Mouse (Mus musculus) spleen, postnatal 4 days (tissue): Measurements from ENCODE around the gene Ppp4r1.

ENCODE experiments used
- DNase-seq, 2 experiments: peaks; one replicate each; pipeline ENCODE4 v3.0.0; 2022; ENCODE audit warnings: low spot score in 2 of 2

Ppp4r1 gene

DNA sequence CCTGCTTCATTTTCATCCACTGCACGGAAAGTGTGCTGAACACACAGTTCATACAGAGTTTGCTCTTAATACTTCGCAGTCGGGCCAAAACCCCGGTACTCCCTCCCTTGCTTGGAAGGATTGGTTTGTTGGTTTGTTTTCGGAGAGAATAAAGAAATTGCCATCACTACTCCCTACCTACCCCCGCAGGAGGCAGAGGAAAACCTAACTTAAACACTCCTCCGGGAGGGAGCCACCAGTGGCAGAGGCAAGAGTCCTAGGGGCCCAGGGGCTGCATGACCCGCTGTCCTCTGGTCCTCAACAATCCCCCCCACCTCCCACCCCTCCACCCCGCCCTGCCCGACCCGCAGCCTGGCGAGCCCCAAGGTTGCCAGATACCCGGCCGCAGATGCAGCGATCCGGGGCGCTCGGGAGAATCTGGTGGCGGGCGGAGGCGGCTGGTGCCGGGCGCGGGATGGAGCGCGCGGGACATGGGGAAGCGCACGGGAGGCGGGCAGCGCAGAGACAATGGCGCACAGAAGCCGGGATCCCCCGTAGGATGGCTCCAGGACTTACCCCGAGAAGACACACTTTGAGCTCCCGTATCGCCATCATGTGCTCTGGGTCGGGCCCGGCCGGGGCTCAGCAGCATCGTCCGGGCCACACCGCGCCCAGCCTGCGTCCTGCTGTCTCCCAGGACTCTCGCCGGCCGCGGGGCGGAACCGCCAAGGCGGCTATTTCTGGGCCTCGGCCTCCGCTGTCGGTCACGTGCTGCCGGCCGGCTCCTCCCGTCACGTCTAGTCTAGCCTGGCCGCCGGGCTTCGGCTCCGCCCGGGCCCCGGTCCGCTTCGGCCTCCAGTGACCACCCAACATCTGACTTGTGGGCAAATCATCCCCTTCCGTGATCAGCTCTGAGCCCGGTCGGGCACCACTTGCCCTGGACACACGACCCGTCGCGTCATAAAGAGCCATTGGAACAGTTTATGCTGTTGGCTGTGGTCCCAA, 10.1 kb upstream of the Ppp4r1 start, which contains the start of gene Rab31:
TSS of gene Rab31 (minus strand) at position 802 of the 984 bp plus-strand sequence.
- peak; percentile 62 to 81 for DNase-seq

- DNase-seq, result no peak
Observed at GRCm38 (mm10) chr17:65773617-65774016, 8.8 kb upstream of the Ppp4r1 start.

DNA sequence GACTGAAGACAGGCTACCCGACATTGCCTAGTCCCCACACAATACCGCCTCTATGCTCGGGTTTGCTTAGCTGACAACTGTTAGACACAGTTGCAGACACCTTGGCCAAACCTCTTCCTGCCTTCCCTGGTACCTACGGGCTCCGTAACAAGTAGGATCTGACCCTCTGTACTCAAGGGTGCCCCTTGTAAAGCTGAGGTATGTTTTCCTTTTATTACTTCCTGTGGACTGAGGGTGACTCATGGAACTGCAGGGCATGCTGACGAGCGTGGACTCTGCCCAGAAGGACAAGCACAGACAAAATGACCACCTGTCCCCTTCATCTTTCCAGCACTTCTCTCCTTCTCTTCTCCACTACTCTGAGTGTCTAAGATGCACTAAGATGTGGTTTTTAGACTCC, 7.9 kb upstream of the Ppp4r1 start:
- DNase-seq, result no peak

GRCm38 (mm10) chr17:65776228-65776627, 6.1 kb upstream of the Ppp4r1 start:
- DNase-seq, result no peak

GRCm38 (mm10) chr17:65777461-65777860, 4.9 kb upstream of the Ppp4r1 start:
- no peak for DNase-seq

DNA sequence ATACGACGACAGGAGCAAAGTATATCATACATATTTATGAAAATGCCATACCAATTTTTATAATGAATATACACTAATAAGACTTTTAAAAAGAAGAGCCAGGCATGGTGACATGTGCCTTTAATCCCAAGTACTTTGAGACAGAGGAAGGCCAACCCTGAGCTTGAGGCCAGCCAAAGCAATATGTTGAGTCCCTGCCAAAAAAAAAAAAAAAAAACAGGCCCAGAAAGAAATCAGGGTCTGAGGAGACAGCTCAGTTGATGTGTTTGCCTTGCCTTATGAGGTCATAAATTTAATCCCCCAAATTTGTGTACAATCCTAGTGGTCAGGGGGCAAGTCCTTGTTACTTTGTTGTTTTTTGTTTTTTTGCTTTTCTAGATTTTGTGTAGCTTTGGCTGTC, 1.4 kb upstream of the Ppp4r1 start:
- no peak for DNase-seq

DNA sequence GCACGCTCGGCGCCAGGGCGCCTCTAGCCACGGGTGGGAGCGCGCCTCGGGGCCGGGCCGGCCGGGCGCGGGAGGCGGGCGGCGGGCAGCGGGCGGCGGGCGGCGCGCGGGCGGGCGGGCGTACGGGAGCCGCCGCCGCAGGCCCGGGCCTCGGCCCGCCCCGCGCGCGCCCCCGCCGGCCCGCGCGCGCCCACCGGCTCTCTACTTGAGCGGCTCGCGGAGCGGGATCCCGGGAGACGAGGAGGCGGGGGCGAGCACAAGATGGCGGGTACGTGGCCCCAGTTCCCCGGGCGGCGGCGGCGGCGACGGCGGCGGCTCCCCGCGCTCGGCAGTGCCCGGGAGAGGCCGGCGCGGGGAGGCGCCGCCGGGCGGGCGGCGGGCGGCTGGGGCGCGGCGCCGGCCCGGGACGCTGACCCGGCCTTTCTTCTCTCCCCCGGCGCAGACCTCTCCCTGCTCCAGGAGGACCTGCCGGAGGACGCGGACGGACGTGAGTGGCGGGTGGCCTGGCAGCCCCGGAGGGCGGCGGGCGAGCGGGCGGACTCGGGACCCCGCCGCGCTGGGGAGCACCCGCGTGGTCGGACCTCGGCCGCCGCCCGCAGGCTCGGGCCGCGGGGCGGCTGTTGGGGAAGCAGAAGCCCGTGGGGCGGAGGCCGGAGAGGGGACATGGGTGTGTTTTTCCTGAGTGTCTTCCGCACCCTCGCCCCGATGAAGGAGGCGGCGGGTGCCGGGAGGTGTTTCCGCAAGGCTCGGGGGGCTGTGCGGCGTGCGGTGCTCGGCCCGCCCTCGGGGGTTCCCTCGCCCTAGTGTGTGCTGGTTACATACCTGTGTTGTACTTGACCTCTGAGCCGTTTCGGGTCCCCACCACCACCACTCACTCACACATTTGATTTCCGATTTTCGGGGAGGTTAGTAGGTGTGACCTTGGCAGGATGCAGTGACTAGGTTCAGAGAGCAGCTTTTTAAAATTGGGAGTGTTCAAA, 1.1 kb downstream of the Ppp4r1 start:
- peak; percentile 72 to 85 for DNase-seq

DNA sequence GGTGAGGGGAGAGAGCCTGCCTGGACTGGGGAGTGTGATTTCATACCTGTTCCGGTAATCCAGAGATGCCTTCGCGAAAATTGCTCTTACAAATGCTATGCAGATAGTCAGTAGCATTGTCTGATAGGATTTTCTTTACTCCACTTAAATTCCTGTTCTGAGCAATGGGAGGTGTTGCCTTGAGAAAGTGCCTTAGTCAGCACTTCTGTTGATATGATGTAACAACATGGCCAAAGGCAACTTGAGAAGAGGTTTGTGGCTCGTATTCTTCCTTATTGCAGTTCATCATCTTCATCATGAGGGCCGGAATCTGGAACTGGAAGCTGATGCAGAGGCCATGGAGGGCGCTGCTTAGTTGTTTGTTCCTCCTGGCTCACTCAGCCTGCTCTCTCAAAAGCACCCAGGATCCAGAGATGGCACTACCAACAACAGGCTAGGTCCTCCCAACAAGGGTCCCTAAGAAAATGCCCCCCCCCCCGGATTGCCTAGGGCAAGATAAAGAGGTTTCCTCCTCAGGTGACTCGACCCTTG, 2.3 kb downstream of the Ppp4r1 start:
- peak in 1 of 2 experiments; percentile 12 for DNase-seq

- DNase-seq, result peak in 1 of 2 experiments; percentile 10
Observed at GRCm38 (mm10) chr17:65785707-65786106, 3.3 kb downstream of the Ppp4r1 start.

- peak in 1 of 2 experiments; percentile 31 for DNase-seq
Observed at GRCm38 (mm10) chr17:65786225-65786624, 3.9 kb downstream of the Ppp4r1 start.

DNA sequence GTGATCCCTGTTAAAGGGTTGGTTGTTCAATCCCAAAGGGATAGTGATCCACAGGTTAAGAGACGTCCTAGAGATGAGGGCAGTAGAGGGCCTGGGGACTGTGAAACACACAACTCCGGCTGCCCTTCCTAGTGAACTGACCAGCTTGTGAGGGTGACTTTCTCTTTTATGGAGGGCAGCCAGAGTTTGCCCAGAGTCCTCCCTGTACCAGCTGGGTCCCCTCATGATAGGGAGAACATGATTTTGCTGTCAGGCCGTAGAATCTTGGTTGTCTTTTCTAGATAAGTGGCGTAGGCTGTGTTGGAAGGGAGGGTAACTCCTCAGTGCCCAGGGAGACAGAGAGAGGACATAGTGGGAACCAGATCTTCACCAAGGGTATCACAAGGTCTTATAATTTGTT, 4.9 kb downstream of the Ppp4r1 start:
- no peak for DNase-seq

DNA sequence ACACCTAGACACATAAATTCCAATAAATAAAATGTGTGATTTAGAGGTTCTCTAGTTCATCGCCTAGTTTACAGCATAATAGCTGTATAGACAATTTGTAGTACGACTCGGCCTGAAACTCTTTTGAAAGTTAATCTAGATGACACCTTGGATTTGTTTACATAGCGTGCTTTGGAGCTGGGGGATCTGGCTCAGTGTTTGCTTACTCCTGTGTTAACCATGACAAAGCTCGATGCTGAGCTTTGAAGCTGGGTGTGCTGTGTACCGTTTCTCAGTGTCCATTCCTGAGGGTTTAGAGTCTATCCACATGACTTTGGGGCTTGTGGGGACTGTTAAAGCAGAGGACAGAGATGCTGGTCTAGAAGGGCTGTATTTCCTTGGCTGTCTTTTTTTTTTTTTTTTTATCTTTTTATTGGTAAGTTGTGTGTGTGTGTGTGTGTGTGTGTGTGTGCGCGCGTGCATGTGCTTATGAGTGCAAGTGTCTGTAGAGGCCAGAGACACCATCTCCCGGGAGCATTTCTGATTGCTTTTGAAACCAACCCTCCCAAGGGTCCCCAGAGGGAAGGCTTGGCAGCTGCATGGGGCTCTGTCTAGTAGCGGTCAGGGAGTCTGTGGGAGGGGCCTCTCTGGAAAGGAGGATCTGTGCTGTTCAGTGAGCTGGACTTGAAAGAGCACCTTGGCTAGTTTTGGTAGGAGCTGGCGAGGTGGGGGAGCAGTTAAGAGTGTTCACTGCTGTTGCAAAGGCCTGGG, 6.3 kb downstream of the Ppp4r1 start:
- DNase-seq, result peak in 1 of 2 experiments; percentile 21

- no peak for DNase-seq
Observed at GRCm38 (mm10) chr17:65789576-65789975, 7.2 kb downstream of the Ppp4r1 start.

- no peak for DNase-seq
Observed at GRCm38 (mm10) chr17:65791161-65791560, 8.8 kb downstream of the Ppp4r1 start.

DNA sequence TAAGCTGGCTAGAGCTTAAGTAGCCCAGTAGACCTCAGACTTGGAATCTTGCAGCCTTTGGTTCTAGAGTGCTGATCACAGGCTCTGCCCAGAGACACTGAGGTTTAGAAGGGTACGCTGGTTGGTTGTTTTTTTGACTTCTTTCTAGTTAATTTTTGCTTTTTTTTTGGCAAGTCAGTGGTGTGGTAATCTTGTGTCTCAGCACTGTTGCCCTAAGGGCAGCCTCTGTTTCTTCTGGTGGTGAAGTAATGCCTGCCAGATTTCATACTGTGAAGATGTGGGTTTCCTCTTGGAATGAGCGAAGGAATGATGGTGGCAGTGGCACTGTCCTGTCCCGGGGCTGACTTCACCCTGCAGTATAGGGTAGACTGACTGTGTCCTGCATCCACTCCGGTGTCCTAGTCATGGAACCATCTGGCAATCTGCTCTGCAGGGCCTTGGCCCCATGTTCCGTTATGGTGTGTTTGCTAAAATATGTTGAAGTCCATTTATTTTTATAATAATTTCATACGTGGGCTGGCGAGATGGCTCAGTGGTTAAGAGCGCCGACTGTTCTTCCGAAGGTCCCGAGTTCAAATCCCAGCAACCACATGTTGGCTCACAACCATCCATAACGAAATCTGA, 11.0 kb downstream of the Ppp4r1 start:
- no peak for DNase-seq

- DNase-seq, result no peak
Observed at GRCm38 (mm10) chr17:65794096-65794850, 11.9 kb downstream of the Ppp4r1 start.

- DNase-seq, result no peak
Observed at GRCm38 (mm10) chr17:65796056-65796455, 13.7 kb downstream of the Ppp4r1 start.

DNA sequence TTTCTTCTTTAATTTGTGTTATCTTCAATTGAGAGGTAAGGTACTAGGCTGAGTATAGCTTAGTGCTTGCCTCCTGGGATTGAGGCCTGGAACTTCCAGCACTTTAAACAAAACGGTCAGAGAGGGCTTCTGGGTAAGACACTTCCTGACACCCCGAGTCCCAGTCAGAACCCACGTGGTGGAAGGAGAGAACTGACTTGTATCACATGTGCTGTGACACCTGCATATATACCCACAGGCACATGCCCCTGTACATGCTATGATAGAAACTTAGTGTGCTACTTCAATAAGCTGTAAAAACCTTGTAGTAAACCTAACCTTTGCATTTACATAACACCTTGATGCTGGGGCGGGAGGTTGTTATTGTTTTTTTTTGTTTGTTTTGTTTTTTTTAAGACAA, 16.1 kb downstream of the Ppp4r1 start:
- no peak for DNase-seq

GRCm38 (mm10) chr17:65799353-65799752, 17.0 kb downstream of the Ppp4r1 start:
- DNase-seq, result no peak

- no peak for DNase-seq
Observed at GRCm38 (mm10) chr17:65800451-65800850, 18.1 kb downstream of the Ppp4r1 start.
